Mouse (Mus musculus): ENCODE measurements around the gene Lmo3.

DNA sequence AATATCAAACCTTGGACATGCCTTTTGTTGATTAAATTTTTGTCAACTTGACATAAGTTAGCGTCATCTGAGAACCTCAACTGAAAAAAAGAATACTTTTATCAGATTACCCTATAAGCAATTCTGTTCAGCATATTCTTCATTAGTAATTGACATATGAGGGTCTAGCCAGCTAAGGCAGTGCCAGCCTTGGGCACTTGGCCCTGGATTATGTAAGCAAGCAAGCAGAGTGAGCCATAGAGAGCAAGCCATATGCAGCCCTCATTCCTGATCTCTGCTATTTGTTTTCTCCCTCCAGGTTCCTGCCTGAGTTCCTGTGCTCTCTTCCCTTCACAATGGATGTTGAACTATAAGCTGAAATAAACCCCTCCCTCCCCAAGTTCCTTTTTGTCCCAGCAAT lies 182.9 kb downstream of the Lmo3 start:
- TF ChIP-seq ZC3H11A (IDR thresholded peaks at IDR 0.05; ENCODE audit: low read depth, low read length), result no peak
- no peak for TF ChIP-seq POLR2A (IDR thresholded peaks at IDR 0.05; ENCODE audit: low read depth, low read length)
- no peak for TF ChIP-seq ELF1 (IDR thresholded peaks at IDR 0.05; ENCODE audit: low read depth, low read length)
- no peak for TF ChIP-seq POLR2AphosphoS2 (IDR thresholded peaks at IDR 0.05; ENCODE audit: low read depth, low read length)
- TF ChIP-seq JUND (conservative IDR thresholded peaks at IDR 0.05; ENCODE audit: low read depth, low read length), result no peak
- no peak for TF ChIP-seq HCFC1 (IDR thresholded peaks at IDR 0.05; ENCODE audit: low read depth, low read length)
- TF ChIP-seq CTCF (conservative IDR thresholded peaks at IDR 0.05 in 1 of 2, IDR thresholded peaks at IDR 0.05 in 1 of 2; ENCODE audit: low read depth in 2 of 2, low read length in 2 of 2), result no peak
- no peak for TF ChIP-seq ETS1 (conservative IDR thresholded peaks at IDR 0.05; ENCODE audit: low read depth, low read length)
- TF ChIP-seq EP300 (IDR thresholded peaks at IDR 0.05; ENCODE audit: low read length), result no peak
- no peak for TF ChIP-seq E2F4 (IDR thresholded peaks at IDR 0.05; ENCODE audit: insufficient replicate concordance, low read depth, low read length)
